Mouse (Mus musculus): ENCODE results near the gene Cramp1l.

The Cramp1l gene

GRCm38 (mm10) chr17:25015655-25016291 is at the start of gene Cramp1l, which contains the start of gene Ift140:
Cramp1l (minus strand) TSS chr17:25015788.
Ift140 (plus strand) TSS chr17:25016085.
- peak; percentile 99 to 100 for DNase-seq

DNA sequence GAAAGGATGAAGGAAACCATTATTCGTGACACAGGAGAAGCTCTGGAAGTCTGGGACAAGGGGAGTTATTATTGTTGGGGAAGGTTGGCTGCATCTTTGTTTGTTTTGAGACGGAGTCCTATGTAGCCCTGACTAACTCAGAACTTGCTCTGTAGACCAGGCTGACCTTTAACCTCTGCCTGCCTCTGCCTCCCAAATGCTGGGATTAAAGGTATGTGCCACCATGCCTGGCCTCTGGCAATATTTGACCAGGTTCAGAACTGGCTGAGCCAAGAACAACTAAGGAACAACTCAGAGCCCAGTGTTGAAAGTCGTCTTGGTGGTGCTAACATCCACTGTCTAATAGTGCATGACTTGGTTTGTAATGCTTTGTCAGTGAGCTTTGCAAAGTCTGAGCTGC is 49.6 kb upstream of the Cramp1l start:
- peak in 1 of 2 experiments; percentile 40 for DNase-seq

GRCm38 (mm10) chr17:25064351-25064750 is 48.8 kb upstream of the Cramp1l start:
- DNase-seq: peak; percentile 75 to 87

- DNase-seq: peak; percentile 48 to 62
These were observed 48.3 kb upstream of the Cramp1l start for GRCm38 (mm10) chr17:25063872-25064271.

DNA sequence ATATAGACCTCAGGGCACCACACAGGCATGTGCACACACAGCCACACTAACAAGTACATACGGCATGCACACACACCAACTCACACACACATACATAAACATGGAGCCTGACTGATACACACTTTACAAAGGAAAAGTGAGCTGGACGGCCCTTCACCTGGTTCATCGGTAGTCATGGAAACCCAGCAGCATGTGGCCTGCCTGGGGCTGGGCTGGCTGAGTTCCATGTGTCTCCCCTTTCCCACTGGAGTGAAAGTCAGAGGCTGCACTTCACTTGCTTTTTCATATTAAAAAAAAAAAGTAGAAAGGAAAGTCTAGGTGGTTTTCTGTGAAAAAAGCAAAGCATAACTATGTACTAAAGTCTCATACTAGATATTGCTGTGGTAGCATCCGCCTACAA is 47.7 kb upstream of the Cramp1l start:
- DNase-seq: no peak

GRCm38 (mm10) chr17:25057041-25057440 is 41.5 kb upstream of the Cramp1l start:
- DNase-seq: no peak

DNA sequence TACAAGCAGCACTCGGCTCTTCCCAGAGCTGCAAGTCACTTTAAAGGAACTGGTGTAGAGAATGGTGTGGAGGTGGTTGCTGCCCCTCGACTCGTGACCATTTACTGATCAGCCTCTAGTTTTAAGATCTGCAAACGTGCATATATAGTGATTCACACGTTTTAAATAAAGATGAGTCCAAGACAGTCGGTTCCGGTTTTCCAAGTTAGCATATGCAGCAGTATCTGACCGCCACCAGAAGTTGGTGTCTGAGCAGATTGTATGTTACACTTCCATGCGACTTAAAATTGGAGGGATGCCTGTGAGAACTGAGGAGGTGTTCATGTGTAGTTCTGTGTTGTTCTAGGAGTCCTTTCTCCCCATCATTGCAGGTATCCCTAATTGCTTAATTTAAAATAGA is 37.7 kb upstream of the Cramp1l start:
- no peak for DNase-seq

- DNase-seq: no peak
These were observed 31.6 kb upstream of the Cramp1l start for GRCm38 (mm10) chr17:25047143-25047542.

DNA sequence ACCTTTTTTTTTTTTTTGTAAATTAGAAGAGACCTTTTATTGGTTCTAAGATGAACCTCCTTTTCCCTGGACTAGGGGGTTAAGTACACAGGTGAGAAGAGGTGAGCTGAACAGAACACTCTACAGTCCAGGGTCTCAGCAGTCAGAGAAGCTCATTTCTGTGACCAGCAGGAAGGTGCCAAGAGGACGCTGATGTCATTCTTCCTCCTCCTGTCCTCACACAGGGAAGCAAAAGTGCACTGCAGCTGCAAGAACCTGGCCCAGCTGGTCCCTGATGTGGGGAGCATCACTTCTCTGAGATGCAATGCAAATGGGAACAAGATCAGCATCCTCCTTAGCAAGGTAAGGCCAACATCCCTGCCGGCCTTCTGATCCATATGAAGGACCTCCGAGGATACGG is 29.7 kb upstream of the Cramp1l start:
- DNase-seq: no peak

GRCm38 (mm10) chr17:25044879-25045278 is 29.3 kb upstream of the Cramp1l start:
- DNase-seq: no peak

GRCm38 (mm10) chr17:25036183-25036582 is 20.6 kb upstream of the Cramp1l start:
- peak in 1 of 2 experiments; percentile 45 for DNase-seq

GRCm38 (mm10) chr17:25016292-25017132 is 924 bp upstream of the Cramp1l start:
- peak; percentile 84 to 93 for DNase-seq

DNA sequence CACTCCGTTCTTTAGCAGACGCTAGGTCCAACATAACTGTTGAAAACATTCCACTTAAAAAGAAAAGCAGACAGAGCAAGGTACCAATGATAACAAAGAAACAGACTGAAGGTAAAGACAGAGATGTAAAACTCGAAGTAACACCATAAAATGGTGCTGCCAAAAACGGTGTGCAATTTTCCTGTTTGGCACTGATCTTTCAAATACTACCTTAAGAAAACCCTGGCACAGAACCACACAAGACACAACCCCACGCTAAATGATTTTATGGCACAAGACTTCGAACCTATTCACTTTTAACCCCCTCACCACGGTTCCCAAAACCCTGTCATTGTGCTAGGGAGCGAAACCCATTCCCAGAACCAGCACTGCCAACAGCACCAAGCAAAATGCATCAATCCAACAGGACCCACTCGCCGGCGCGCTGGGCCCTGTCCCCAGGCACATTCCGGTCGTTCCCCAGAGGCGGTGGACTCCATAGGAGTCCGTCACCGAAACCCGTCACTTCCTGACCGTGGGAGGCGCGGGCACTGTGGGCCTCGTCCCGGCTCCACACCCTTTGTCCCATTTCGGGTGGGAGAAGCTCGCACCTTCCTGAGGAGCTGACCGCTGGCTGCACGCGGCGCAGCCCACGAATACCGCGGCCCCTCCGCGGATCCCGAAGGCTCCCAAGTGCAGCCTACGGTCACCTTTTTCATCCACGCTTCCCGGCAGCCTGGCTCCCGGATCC is 582 bp downstream of the Cramp1l start:
- DNase-seq: peak; percentile 47 to 75

- peak; percentile 31 to 62 for DNase-seq
These were observed 1.7 kb downstream of the Cramp1l start for GRCm38 (mm10) chr17:25013606-25014501.

DNA sequence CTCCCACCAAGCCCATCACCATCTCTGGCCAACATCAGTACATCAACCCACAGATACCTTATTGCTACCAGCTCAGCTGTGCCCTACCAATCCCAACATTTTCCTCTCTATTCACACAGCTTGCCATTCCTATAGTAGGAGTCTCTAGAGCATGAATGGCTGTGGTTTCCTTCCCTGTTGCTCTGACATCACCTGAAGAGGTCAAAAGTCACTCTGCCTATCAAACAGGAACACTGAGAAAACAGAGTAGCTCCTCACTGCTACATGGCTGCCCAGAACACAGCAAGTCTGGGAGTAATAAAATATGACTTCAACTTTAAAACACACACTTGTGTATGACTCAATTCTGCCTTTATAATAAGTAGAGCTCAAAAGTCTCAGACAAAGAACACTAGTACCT is 8.1 kb downstream of the Cramp1l start:
- DNase-seq: no peak

DNA sequence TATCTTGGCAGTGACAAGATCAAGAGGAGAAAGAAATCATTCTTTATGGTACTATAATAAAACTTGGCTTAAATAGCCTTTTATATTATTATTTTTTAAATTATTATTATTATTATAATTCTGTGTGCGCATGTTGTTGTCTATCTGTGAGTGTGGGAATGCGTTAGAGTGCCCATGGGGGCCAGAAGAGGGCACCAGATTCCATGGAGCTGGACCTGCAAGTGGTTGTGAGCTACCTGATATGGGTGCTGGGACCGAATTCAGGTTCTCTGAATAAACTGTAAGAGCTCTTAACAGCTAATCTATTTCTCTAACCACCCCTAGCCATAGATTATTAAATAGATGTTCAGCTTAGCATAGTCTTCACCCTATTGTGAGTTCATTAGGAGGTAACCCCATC is 10.5 kb downstream of the Cramp1l start:
- peak in 1 of 2 experiments; percentile 2 for DNase-seq

- DNase-seq: no peak
These were observed 20.9 kb downstream of the Cramp1l start for GRCm38 (mm10) chr17:24994721-24995120.

GRCm38 (mm10) chr17:24987221-24987620 is 28.4 kb downstream of the Cramp1l start:
- DNase-seq: no peak

DNA sequence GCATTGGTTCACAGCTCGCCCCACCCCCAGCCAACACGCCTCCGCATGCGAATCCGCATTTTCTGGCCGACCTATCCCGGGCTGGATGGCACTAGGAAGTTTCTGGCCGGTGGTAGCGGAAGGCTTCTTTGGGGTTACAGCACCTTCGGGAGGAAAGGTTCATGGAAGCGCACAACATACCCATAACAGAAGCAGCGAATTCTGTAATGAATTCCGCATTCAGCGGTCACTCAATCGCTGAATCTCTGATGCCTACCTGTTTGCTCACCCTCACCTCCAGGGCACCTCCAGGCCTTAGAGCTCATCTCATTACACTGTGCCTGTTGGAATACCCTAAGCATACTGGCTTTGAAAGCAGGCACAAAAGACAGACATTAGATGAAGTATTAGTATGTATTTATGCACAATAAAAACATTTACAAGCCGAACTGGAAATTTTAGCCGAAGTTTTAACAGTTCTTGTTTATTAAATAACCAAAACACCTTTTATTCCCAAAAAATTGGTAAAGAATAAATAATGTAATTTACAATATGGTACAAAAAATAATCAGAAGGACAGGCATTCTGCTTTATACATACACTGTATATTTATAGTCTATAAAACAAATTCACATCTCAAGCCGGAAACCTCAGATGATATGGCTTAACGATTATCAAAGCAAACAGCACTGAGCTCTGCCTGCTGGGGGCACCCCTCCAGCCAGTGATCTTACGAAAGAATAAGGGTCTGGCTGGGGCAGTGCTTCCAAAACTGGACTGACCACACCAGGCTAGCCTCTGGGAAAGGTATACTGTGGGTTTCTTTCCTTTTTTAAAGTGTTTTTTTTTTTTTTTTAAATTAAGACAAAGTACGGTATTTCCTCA is 54.5 kb downstream of the Cramp1l start:
- DNase-seq: no peak

DNA sequence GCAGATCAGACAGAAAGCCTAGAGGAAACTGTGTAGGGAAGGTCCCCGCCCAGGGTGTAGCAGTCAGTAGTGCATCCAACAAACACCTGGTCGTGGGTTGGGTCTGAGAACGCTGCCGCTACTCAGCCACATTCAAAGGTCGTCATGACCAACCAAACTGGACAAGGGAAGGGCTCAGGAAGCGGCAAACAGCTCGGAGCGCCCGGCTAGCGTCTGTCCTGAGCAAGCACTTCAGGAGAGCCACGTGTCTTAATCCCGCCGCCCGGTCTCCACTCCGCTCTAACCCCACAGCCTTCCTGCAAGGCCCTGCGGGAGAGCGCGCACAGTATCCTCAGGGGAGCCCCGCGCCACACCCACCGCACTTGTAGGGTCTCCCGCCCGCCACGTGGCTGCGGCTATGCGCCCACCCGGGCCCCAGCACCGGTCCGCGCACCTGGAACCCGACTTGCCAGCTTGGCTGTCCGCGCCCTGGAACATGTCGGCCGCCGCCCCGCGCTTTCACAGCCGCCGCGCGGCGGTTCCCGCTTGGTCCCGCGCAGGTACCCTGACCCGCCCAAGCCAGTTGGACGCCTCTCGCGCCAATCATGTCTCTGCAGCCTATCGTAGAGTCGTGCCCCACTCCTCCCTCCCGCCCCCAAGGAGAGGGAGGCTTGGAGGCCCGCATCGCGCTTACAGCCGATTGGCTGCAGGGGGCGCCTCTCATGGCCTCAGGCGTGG is 55.3 kb downstream of the Cramp1l start, which contains the start of gene Jpt2:
Gene Jpt2 (minus strand): TSS at position 555 of the 717 bp plus-strand sequence.
- peak; percentile 99 to 100 for DNase-seq
